Mouse (Mus musculus): ENCODE measurements around the gene Mgat4d. TPM values are rescaled to one million over a fixed set of nuclear protein-coding genes. Genes with fewer than 3 reads are reported as not detected.
"Not testable (repeated sequence)": the region's sequence is repeated elsewhere in the genome, so short reads cannot be mapped to it uniquely, and the experiment has no call there.

Mgat4d gene
- polyA plus RNA-seq, 1 experiment: 30.8 TPM

- Histone ChIP-seq H3K27ac (ENCODE audit: control insufficient read depth, insufficient read depth, low read depth, low read length) (no peak overlapping the region), H3K4me1 (ENCODE audit: control insufficient read depth, insufficient read depth, low read length) (no peaks in the 10 kb centered on the region), H3K36me3 (ENCODE audit: control insufficient read depth, insufficient read depth, low read length) (peaks cover 1% of the 10 kb centered on the region; the same call in 1 of the 2 replicates), H3K4me3 (ENCODE audit: control insufficient read depth, low read depth, low read length) (no peak overlapping the region), H3K27me3 (ENCODE audit: control insufficient read depth, insufficient read depth, low read length) (no peaks in the 10 kb centered on the region)
- TF ChIP-seq POLR2A (IDR thresholded peaks at IDR 0.05; ENCODE audit: control insufficient read depth, low read depth, low read length) (no peak), CTCF (IDR thresholded peaks at IDR 0.05; ENCODE audit: control insufficient read depth, insufficient read depth, insufficient replicate concordance, low read depth, low read length) (no peak)
These were observed 78.0 kb downstream of the Mgat4d start for GRCm38 (mm10) chr8:83426104-83426759.

GRCm38 (mm10) chr8:83426949-83427348 lies 78.7 kb downstream of the Mgat4d start:
- Histone ChIP-seq H3K4me1 (ENCODE audit: control insufficient read depth, insufficient read depth, low read length) (no peaks in the 10 kb centered on the region), H3K4me3 (ENCODE audit: control insufficient read depth, low read depth, low read length) (no peak overlapping the region), H3K36me3 (ENCODE audit: control insufficient read depth, insufficient read depth, low read length) (peaks cover 1% of the 10 kb centered on the region; the same call in 1 of the 2 replicates), H3K27me3 (ENCODE audit: control insufficient read depth, insufficient read depth, low read length) (no peaks in the 10 kb centered on the region), H3K27ac (ENCODE audit: control insufficient read depth, insufficient read depth, low read depth, low read length) (no peak overlapping the region)
- TF ChIP-seq CTCF (IDR thresholded peaks at IDR 0.05; ENCODE audit: control insufficient read depth, insufficient read depth, insufficient replicate concordance, low read depth, low read length) (no peak), POLR2A (IDR thresholded peaks at IDR 0.05; ENCODE audit: control insufficient read depth, low read depth, low read length) (no peak)

GRCm38 (mm10) chr8:83428621-83429020 lies 80.3 kb downstream of the Mgat4d start:
- H3K27me3 ChIP-seq (ENCODE audit: control insufficient read depth, insufficient read depth, low read length); H3K27ac ChIP-seq (ENCODE audit: control insufficient read depth, insufficient read depth, low read depth, low read length); H3K36me3 ChIP-seq (ENCODE audit: control insufficient read depth, insufficient read depth, low read length); H3K4me1 ChIP-seq (ENCODE audit: control insufficient read depth, insufficient read depth, low read length); H3K4me3 ChIP-seq (ENCODE audit: control insufficient read depth, low read depth, low read length): not testable (repeated sequence)

- no peak for TF ChIP-seq CTCF (IDR thresholded peaks at IDR 0.05; ENCODE audit: control insufficient read depth, insufficient read depth, insufficient replicate concordance, low read depth, low read length)
- no peak for TF ChIP-seq POLR2A (IDR thresholded peaks at IDR 0.05; ENCODE audit: control insufficient read depth, low read depth, low read length)
- Histone ChIP-seq H3K4me3 (ENCODE audit: control insufficient read depth, low read depth, low read length) (no peak overlapping the region), H3K36me3 (ENCODE audit: control insufficient read depth, insufficient read depth, low read length) (no peaks in the 10 kb centered on the region; the same call in 1 of the 2 replicates), H3K4me1 (ENCODE audit: control insufficient read depth, insufficient read depth, low read length) (no peaks in the 10 kb centered on the region), H3K27ac (ENCODE audit: control insufficient read depth, insufficient read depth, low read depth, low read length) (no peak overlapping the region), H3K27me3 (ENCODE audit: control insufficient read depth, insufficient read depth, low read length) (no peaks in the 10 kb centered on the region)
These were observed 80.8 kb downstream of the Mgat4d start for GRCm38 (mm10) chr8:83429071-83429524.

Other genes starting within 250 kb of the Mgat4d start
- 47.0 and 51.2 TPM in 2 replicates for gene Tbc1d9, start 183.1 kb upstream of the Mgat4d start, polyA plus RNA-seq (2012; rRNA removed)
- 0.12 TPM in 1 of 2 replicates, not detected in the other for gene Gm10645, start 182.3 kb upstream of the Mgat4d start, polyA plus RNA-seq (2012; rRNA removed)
- 0.12 and 0.20 TPM in 2 replicates for gene Ucp1, start 58.1 kb upstream of the Mgat4d start, polyA plus RNA-seq (2012; rRNA removed)
- 2.5 and 3.1 TPM in 2 replicates for gene Elmod2, start 16.0 kb upstream of the Mgat4d start, polyA plus RNA-seq (2012; rRNA removed)
- 125 and 174 TPM in 2 replicates for gene Clgn, start 41.4 kb downstream of the Mgat4d start, polyA plus RNA-seq (2012; rRNA removed)
- gene Scoc, start 109.9 kb downstream of the Mgat4d start, polyA plus RNA-seq (2012; rRNA removed): 8.3 and 8.5 TPM in 2 replicates
- gene Olfr370, start 187.3 kb downstream of the Mgat4d start, polyA plus RNA-seq (2012; rRNA removed): not detected in 2 replicates
- 231 and 259 TPM in 2 replicates for gene Ndufb7, start 218.2 kb downstream of the Mgat4d start, polyA plus RNA-seq (2012; rRNA removed)

Data from testis, adult 2 months (tissue).